Mouse (Mus musculus) liver, embryonic 13.5 days (tissue): ENCODE measurements around the gene Dydc2. TPM values are rescaled to one million over a fixed set of nuclear protein-coding genes. Genes with fewer than 3 reads are reported as not detected.

Source experiments
- polyA plus RNA-seq: library from polyadenylated mRNA; unstranded; fragments of >200 nt; fragmentation: Nextera tagmentation; extraction: Ambion mirVana; gene quantifications from 2 replicates; pipeline ENCODE4 v1.2.1, GENCODE M21; 2015

Dydc2 gene
- polyA plus RNA-seq, 1 experiment from 2014 or later = not detected

Other genes starting within 250 kb of the Dydc2 start
- 0.15 and 0.20 TPM in 2 replicates for gene Sh2d4b, start 175.9 kb downstream of the Dydc2 start, polyA plus RNA-seq
- gene Tspan14, start 102.4 kb downstream of the Dydc2 start, polyA plus RNA-seq = 32.9 and 37.5 TPM in 2 replicates
- gene Fam213a, start 55.4 kb downstream of the Dydc2 start, polyA plus RNA-seq = 67.9 and 78.3 TPM in 2 replicates
- gene Dydc1, start 3.7 kb upstream of the Dydc2 start, polyA plus RNA-seq = not detected in 2 replicates
- gene Mat1a, start 35.8 kb upstream of the Dydc2 start, polyA plus RNA-seq = 4.5 and 4.9 TPM in 2 replicates
- 0.08 and 0.12 TPM in 2 replicates for gene Sftpa1, start 62.6 kb upstream of the Dydc2 start, polyA plus RNA-seq
- 16.2 and 19.6 TPM in 2 replicates for gene Mbl1, start 82.2 kb upstream of the Dydc2 start, polyA plus RNA-seq
- gene Sftpd, start 115.9 kb upstream of the Dydc2 start, polyA plus RNA-seq = 0.12 and 0.16 TPM in 2 replicates
- gene Gm2832, start 209.6 kb upstream of the Dydc2 start, polyA plus RNA-seq = not detected in 2 replicates